Mouse (Mus musculus) CD4-positive, CD25-positive, alpha-beta regulatory T cell, adult 4 months (primary cell): ENCODE results near the gene 4930564D02Rik. TPM values are rescaled to one million over a fixed set of nuclear protein-coding genes. Genes with fewer than 3 reads are reported as not detected.

Experiments
- ATAC-seq: one replicate; pipeline ENCODE4 v1.8.0; 2017
- polyA plus RNA-seq, 2 experiments: library from polyadenylated mRNA; unstranded; fragments of 100-300 nt; shearing (Covaris generic); gene quantifications; one replicate each; pipeline ENCODE4 v1.2.1; 2017

4930564D02Rik gene
- polyA plus RNA-seq, result not detected

DNA sequence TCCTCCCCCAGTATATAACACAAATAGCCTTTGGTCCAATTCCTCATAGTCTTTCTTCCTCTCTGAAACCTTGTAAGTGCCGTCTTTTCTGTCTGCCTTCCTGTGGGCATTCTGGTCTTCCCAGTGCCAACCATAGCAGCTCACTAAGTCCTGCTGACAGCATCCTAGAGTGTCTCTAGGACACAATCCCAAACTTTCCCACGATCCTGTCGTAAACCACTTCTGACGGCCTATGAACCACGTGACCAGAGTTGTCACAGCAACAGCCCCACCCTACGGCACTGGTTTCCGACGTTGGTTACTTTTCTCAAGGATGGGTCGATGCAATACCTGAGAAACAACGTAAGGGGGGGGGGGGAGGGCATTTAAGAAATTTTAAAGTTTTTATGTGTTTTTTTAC lies at the start of gene 4930564D02Rik:
Gene 4930564D02Rik (plus strand): TSS at position 301 of the 400 bp plus-strand sequence.
- ATAC-seq, result no peak

DNA sequence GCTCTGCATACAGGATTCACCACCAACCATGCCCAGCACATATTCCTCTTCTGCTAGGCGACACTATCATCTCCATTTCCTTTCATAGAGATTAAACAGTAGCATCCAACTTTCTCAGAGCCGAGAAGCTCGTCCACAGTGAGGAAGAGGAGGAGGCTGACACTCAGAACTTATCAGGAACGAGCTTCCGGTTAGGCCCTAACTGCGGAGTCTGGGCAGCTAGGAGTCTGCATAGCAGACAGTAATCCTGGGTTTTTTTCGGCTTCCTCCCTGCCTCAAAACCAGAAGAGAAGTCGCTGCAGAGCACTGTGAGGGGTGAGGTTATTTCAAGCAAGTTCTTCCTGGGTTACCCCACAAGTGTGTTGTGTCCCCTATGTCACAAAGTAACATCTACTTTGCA lies 49.3 kb upstream of the 4930564D02Rik start:
- no peak for ATAC-seq

DNA sequence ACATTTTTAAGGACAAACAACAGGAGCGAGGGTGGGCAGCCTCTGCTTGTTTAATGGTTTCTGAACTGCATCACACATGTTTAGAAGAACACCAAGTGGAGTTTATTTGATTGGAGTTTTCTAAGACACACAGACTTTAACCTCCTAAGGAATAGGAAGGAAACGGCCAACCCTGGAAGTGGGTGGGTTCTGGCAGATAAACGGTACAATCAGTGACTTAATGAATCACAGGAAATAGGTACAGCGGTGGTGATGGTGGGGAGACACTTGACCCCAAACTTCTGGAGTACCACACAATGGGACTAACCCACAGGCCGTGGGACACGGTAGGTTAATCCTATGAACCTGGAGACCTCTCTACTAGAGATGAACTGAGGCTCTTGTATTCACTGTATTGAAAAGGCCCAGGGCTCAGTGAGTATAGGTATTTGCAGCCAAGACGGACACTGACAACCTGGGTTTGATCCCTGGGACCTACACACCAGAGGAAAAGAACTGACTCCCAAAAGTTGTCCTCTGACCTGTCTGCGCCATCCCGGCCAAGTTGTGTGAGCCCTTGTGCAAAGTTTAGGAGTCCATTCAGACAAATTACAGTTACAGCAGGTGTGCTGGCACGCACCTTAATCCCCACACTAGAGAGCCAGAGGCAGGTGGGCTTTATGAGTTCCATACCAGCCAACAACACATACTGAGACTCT lies 48.4 kb upstream of the 4930564D02Rik start:
- no peak for ATAC-seq

DNA sequence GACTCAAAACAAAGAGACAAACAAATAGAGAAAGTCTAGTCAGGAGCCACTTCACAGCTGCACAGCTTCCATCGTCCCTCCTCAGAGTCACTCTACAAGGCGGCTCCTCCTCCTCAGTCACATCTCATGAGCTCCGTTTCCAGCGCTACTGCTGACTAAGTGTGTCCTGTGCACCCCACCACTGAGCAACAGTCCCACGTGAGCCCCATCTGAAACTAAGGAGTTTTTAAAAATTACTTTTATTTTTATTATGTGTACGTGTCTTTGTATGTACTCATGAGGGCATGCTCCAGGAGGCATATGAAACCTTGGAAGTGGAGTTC lies 47.9 kb upstream of the 4930564D02Rik start:
- ATAC-seq, result no peak

DNA sequence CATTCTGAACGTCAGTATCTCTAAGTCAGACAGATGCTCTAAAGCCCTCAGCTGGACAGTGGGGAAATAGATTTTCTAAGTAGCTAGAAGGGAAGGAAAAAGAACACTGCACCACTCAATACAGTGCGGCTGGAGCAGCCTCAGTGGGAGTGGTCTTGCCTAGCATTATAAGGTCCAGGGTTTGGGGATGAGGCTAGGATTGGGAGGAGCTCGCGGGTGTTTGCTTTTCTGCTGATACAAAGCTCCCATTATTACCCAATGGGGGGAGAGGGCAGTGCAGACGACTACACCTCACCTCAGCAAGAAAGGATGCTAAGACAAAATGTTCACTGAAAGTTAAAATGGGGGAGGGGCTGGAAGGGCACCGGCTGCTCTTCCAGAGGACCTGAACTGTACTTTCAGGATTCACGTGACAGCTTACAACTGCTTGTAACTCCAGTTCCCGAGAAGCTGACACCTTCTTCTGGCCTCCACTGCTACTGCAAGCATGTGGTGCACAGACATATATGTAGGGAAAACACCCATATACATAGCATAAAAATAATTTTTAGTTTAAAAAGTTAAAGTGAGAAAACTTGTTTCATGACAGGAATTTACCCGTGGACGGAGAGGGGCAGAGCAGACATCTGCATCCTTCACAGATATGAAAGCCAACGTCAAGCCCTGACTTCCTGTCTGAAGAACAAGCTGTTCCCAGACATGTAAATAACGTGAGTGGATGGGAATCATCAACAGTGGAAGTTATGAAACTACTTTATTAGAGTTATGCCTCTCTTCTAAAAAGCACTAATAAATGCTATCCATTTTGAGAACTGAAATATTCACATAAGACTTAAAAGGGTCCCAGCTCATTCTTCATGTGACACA lies 46.6 kb upstream of the 4930564D02Rik start:
- no peak for ATAC-seq

DNA sequence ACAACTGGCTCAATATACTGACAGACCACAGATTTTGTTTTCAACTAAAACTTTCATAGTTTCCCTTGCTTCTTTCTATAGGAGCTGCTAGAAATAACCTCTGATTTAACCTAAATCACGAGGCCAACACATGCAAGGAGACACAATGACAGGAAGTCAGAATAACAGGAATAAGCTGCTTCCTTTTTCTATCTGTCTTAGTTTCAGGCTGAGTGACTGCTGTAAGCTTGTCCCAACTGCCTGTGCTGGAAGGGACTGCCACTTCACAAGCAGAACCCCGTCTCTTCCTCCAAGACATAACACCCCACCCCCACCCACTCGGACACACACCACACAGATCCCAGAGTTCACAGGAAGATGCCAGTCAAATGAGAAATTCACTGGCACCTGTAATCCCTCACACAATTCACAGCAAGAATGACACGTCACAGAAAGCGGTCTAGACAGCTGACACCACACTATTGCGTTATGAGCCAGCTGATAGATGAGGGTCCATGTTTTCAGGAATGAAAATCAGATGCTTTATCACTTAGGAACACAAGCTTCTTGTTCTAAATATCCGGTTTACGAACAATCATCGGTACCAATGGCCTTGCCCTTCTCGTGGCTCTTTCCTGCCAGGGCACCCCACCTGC lies 43.2 kb upstream of the 4930564D02Rik start:
- no peak for ATAC-seq

DNA sequence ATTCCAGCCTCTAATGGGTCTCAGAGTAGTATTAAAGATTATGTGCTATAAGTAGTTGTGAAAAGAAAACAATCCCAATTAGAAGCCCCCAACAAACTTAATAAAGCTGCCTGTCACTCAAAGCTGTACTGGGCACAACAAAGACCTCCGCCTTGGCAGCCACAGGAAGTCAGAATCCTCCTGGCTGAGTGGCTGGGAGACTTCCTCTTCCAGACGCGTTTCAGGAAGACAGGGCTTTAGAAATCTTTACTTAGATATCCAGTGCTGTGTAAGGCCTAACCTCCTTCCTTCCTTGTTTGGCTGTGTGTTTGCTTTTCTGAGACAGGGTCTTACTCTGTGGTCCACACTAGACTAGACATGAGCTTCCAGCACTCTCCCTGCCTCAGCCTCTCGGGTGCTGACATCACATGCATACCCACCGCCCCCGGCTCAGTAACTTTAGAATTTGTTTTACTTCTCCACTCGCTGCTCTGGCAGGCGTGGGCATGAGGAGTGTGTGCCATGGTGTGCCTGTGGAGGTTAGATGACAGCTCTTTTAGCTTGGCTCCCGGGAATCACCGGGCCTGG lies 30.3 kb upstream of the 4930564D02Rik start:
- no peak for ATAC-seq

DNA sequence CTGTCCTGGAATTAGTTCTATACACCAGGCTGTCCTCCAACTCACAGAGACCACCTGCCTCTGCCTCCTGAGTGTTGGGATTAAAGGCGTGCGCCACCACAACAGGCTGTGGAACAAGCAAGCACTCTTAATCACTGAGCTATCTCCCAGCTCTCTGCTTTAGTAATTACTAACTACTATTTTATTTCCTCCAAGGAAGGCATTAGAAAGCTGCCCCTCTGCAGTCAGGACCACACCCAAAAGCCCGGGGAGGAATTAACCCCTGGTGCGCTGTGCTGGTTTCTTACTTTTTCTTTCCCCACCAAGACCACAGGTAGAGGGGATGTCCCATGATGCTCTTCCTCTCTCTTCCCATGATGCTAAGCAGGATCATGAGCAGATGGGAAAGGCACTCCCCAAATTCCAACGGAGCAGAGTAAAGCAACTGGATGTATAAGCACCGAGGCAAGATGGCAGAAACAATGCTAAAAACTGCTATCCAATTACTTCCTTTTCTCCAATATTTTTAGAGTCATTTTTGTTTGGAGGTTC lies 29.3 kb upstream of the 4930564D02Rik start:
- no peak for ATAC-seq

DNA sequence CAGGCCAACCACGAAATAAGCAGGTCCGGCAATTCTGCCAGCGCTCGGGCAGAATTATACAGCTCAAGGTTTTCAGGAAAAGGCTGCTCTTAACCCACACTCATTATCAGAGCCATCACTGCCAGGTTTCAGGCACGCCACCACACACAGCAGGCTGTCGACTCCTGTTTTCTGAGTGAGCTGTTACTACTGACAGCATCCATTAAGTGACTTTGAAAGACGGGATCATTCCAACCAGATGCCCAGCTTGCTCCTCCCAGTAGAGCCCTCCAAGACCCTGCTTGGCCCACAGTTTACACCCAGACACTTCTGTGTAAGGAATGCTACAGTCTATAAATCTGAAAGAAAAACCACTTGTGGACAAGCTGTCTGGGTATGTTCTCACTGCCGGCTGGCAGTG lies 26.6 kb upstream of the 4930564D02Rik start:
- ATAC-seq, result no peak

DNA sequence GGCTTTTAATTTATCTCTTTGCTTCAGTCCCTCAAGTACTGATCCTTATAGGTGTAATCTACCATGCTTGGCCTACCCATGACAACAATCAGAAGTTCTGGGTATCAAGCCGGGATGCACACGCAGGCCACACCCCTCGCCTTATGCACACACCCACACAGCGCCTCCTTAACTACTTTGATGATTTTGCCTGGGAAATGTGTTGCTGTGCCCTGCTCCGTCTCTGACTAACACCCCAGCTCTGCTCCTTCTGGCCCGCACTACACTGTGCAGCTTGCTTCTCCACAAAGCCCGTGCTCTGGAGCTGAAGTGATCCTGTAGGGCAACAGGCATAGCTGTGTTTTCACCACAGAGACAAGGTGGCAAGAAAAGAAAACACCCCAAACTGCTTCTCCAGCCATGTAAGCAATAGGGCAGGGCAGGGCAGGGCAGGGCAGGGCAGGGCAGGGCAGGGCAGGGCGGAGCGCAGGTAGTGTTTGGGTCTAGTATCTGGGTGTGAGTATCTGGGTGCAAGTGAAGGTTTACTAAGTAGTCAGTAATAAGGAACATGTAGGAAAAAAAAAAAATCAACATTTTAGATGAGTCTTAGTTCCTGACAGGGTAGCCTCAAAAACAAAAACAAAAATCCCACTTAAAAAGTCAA lies 25.5 kb upstream of the 4930564D02Rik start:
- no peak for ATAC-seq

DNA sequence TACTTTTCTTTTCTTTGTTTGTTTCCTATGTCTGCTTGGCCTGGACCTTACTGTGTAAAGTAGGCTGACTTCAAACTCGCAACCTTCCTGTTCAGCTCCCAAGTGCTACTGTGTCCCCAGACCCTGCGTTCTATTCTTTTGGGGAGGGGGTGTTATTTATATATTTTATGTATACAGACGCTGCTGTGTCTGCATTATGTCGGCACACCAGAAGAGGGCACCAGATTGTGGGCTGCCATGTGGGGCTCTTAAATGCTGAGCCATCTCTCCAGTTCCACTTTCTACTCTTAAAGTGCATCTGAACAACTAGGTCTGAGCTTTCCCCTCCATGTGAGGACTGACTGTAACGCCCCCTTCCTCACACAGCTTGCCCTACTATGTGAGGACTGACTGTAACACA lies 22.9 kb upstream of the 4930564D02Rik start:
- no peak for ATAC-seq

DNA sequence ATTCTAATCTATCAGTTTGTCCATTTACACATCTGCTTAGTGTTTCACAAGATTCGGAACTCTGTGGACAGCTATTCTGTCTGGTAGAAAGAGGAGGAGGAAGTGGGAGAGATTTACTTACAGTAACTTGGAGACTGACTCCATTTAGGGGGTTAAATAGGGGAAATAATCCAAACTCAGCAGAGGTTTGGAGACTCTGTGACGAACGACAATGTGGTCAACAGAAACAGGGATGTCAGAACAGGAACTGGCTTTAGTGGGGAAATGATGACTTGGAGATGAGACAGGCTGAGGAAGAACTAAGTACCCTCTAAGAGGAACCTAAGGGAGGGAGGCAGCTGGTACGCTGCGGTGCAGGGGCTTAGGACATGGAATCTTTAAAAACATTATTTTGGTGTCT lies 19.8 kb upstream of the 4930564D02Rik start:
- ATAC-seq, result no peak

DNA sequence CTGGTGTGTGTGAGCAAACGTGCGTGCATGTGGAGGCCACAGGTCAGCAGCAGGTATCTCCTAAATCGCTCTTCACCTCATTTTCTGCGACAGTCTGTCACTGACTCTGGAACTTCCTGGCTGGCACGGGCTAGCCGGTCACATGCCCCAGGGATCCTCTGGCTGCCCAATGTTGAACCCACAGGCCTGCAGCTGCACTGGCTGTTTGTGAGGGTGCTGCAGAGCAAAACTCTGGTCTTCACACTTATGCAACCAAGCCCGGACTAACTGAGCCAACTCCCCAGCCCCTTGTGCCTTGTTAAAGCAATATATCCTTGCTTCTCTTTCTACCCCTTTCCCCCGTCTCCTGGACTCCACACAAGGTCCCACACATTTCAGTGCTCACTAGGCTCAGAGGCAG lies 19.0 kb upstream of the 4930564D02Rik start:
- no peak for ATAC-seq

DNA sequence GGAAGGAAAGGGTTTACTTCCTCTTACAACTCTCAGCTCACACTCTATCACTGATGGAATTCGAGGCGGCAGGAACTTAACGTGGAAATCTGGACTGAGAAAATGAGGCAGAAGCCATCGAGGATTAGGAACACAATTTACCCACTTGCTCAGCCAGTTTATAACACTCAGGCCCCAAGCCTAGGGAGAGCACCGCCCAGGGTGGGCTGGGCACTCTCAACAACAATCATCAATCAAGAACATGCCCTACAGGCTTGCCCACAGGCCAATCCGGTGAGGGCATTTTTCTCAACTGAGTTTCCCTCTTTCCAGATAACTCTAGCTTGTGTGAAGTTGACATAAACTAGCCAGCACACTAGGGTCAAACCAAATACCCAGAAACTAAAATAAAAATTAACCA lies 16.8 kb upstream of the 4930564D02Rik start:
- no peak for ATAC-seq

DNA sequence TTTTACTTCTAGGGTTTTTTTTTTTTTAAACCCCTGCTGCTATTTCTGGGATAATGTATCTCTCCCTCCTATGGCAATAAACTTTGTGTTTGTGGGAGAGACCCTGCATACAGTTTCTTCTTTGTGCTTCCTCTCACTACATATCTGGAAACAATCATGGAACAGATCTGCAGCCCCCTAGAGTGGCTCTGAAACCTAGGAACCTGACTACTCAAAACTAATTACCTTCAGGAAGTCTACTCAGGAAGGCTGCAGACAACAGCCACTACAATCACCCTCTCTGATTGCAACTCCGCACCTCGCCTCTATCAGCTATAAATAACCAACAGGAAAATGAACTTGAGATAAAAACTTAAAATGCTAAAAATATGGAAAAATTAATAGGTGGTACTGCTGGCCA lies 15.5 kb upstream of the 4930564D02Rik start:
- no peak for ATAC-seq

DNA sequence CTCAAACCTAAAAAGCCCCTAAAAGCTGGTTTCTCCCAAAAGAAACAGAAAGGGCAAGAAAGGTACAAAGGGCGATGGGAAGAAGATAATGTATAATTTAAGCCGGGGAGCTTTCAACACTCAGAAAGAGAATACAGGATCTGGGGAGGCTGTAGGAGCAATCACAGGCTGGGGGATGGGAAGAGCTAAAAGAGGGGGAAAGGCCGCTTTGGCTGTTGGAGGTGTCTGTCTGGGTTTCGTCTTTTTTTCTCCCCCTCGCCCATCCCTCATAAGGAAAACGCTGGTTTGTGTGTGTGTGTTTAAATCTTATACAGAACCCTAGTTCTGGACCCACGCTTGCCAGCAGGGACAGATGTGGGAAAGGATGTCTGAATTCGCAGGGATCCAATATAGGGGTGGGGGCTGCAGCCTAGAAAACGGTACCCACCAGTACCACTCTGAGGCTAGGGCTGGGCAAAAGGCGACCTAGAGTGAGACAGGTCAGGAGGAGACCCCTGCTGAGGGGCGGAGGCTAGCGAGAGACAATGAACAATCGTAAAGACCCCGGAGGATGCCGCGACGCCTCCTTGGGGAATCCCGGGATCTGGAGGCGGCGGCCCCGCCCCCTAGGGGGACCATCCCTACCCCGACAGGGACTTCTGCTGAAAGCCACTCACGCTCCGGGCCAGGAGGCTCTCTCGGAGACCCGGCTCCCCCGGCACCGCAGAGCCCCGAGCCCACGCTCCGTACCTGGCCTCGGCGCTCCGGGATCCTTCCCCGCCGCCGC lies 14.3 kb upstream of the 4930564D02Rik start:
- peak; percentile 27 for ATAC-seq

DNA sequence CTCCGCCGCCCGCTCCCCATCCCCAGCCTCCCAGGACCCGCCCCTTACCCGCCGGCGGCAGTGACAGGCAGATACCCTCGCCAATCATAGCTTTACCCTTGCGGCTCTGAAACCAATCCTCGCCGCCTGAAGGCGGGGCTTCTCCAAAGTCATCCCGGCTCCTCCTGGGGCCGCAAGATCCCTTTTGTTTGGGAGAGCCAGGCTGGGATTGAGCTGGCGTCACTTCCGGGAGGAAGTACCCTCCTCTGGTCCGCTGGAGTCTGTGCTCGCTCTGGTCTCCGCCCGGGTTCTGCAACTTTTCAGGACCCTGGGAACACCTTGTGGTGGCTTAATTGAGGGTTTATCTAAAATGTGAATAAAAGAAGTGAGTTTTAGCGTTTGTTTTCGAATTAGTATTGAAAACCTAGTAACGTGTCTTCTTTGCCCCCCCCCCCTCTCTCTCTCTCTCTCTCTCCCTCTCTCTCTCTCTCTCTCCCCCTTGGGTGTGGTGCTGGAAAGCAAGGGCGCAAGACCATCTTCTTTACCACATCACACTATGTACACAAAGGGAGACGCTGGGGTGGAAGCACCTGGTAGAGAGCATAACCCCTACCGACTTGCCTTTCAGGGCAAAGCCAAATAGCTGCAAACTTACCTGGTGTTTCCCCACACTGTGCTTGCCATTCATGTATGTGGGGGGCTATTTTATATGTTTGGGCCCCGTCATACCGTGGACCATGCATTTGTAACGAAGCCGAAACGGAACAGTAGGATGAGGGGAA lies 13.5 kb upstream of the 4930564D02Rik start, which contains the start of gene Cttnbp2nl:
Gene Cttnbp2nl (minus strand): TSS at position 210 of the 761 bp plus-strand sequence.
- peak; percentile 91 for ATAC-seq

DNA sequence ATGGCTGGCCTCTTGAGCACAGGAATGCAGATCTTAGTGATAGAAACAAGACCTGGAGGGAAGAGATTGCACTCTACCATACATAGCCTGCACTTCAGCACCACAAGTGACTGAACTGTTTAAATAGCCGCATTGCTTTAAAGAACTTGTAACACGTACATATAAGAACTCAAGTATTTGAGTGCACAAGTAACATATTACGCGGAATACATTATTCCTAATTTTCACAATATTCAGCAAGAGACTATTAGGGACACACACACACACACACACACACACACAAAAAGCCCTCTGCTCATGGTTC lies 13.0 kb upstream of the 4930564D02Rik start:
- ATAC-seq, result no peak

DNA sequence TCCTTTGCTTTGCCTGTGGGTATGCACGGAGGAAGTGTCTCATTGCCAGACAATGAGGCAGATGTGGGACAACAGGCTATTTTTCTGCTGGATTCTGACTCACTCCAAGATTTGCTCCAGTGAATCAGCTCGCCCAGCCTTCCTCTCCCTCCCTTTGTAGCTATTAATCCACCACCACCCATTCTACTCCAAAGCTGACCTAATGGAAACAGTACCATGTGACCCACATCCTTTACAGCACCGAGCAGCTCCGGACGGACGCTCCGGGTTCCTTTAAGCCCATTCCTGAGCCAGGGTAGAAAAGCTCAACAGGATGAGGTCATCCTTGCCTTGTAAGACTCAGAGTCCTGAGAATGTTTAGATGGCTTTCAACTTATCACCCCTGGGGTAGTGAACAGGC lies 11.7 kb upstream of the 4930564D02Rik start:
- no peak for ATAC-seq

DNA sequence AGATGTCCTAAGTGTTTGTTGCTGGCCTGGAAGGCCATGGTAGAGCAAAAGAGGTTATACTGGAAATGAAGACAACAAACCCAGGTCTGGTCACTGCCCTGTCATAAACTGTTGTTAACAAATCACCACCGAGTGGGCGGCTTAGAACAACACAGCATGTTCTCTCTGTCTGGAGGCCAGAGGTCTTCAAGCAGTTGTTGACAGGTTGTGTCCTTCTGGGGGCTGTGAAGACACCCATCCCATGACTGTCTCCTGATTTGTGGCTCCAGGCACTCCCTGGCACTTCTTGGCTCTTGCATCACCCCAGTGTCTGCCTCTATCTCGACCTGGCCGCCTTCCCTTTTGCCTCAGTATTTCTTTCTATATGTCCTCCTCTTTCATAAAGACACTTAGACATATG lies 11.0 kb upstream of the 4930564D02Rik start:
- no peak for ATAC-seq
